ENCODE assay signal across 15 mouse cellular contexts in genomic region chr5:133020116-133020515, GRCm38 (mm10).
"Had no signal": no experiment of that assay in that cellular context is flagged by ENCODE, and none has a peak within 500 bp of the region (broad histone marks: within the 10 kb centered on the region; RNA-seq: fewer than 3 reads in every experiment).

No protein-coding gene starts in this region.

- H3K36me3 ChIP-seq: limb, embryonic 10.5 days; liver, embryonic 15.5 days; midbrain, embryonic 12.5 days; neural tube, embryonic 12.5 days; stomach, embryonic 15.5 days had no signal

- H3K9ac ChIP-seq: liver, embryonic 15.5 days; midbrain, embryonic 12.5 days; neural tube, embryonic 12.5 days; stomach, embryonic 15.5 days had no signal

- H3K9me3 ChIP-seq: limb, embryonic 10.5 days; liver, embryonic 15.5 days; midbrain, embryonic 12.5 days; neural tube, embryonic 12.5 days; stomach, embryonic 15.5 days had no signal

- H3K4me2 ChIP-seq: liver, embryonic 11.5 days; liver, embryonic 15.5 days; midbrain, embryonic 12.5 days; neural tube, embryonic 12.5 days; stomach, embryonic 15.5 days had no signal

- DNase-seq: kidney, adult 9 months; kidney, postnatal 36 days; lung, adult 2 months; lung, postnatal 14 days; right cerebral cortex, postnatal 14 days; thymus, postnatal 36 days had no signal

- H3K27ac ChIP-seq: kidney, postnatal 0 days; limb, embryonic 10.5 days; liver, embryonic 15.5 days; macrophage; midbrain, embryonic 12.5 days; neural tube, embryonic 12.5 days; stomach, embryonic 15.5 days had no signal

- H3K4me1 ChIP-seq: limb, embryonic 10.5 days; liver, embryonic 15.5 days; megakaryocyte, embryonic 14.5 days; midbrain, embryonic 12.5 days; neural tube, embryonic 12.5 days; stomach, embryonic 15.5 days had no signal

- H3K27me3 ChIP-seq: liver, embryonic 15.5 days; megakaryocyte, embryonic 14.5 days; midbrain, embryonic 12.5 days; neural tube, embryonic 12.5 days; stomach, embryonic 15.5 days had no signal

- H3K4me3 ChIP-seq: limb, embryonic 10.5 days; liver, embryonic 15.5 days; megakaryocyte, embryonic 14.5 days; midbrain, embryonic 12.5 days; neural tube, embryonic 12.5 days; stomach, embryonic 15.5 days had no signal
